Mouse (Mus musculus) intestine, embryonic 16.5 days (tissue): ENCODE measurements around the gene Mrm1. TPM values are rescaled to one million over a fixed set of nuclear protein-coding genes. Genes with fewer than 3 reads are reported as not detected.

Experiments
- ATAC-seq: fragments of 200-750 bp; cut with Nextera tagmentation; 2 replicates; pipeline ENCODE4 v1.8.0; 2017; ENCODE audit warnings: moderate TSS enrichment, moderate library complexity
- H3K27ac ChIP-seq: fragments of 300-500 bp; sonication (generic); 2 replicates; pipeline ENCODE4 v1.5.1; 2014; ENCODE audit warnings: mild to moderate bottlenecking, low read length
- H3K27me3 ChIP-seq: fragments of 300-500 bp; sonication (generic); replicated peaks from 2 replicates; pipeline ENCODE4 v1.6.1; 2014; ENCODE audit warnings: low read length, control low read depth, mixed read lengths; ENCODE audit not compliant: control insufficient read depth, insufficient read depth
- H3K36me3 ChIP-seq: fragments of 300-500 bp; sonication (generic); 2 replicates; pipeline ENCODE4 v1.6.1; 2014; ENCODE audit warnings: low read length, control low read depth; ENCODE audit not compliant: control insufficient read depth, insufficient read depth
- H3K4me1 ChIP-seq: fragments of 300-500 bp; sonication (generic); 2 replicates; pipeline ENCODE4 v1.6.1; 2014; ENCODE audit warnings: low read length, control low read depth, mixed read lengths; ENCODE audit not compliant: control insufficient read depth, insufficient read depth
- H3K4me2 ChIP-seq: fragments of 300-500 bp; sonication (generic); 2 replicates; pipeline ENCODE4 v1.6.1; 2014; ENCODE audit warnings: low read depth, low read length, control low read depth
- H3K4me3 ChIP-seq: fragments of 300-500 bp; sonication (generic); 2 replicates; pipeline ENCODE4 v1.5.1; 2014; ENCODE audit warnings: mild to moderate bottlenecking, low read length
- H3K9ac ChIP-seq: fragments of 300-500 bp; sonication (generic); 2 replicates; pipeline ENCODE4 v1.6.1; 2014; ENCODE audit warnings: low read depth, low read length
- H3K9me3 ChIP-seq: fragments of 300-500 bp; sonication (generic); 2 replicates; pipeline ENCODE4 v1.6.1; 2016; ENCODE audit warnings: low read length, control low read depth; ENCODE audit not compliant: control insufficient read depth
- WGBS: fragments of 180-500 bp; shearing (Covaris S2); extraction: QIAGEN DNeasy Blood & Tissue Kit; methylation state at CpG from one replicate; pipeline ENCODE4 v1.1.7; 2014; 5-methylcytosine and 5-hydroxymethylcytosine counted together
- polyA plus RNA-seq: library from polyadenylated mRNA; unstranded; fragments of >200 nt; fragmentation: Nextera tagmentation; extraction: Ambion mirVana; gene quantifications from 2 replicates; pipeline ENCODE4 v1.2.1, GENCODE M21; 2015

The Mrm1 gene
- polyA plus RNA-seq, 1 experiment from 2014 or later = 15.0 TPM

GRCm38 (mm10) chr11:84780143-84780870, 39.0 kb downstream of the Mrm1 start:
- H3K4me3 ChIP-seq = no peak overlapping the region
- H3K4me2 ChIP-seq = 0 out of 2 replicates have a peak overlapping the region, but pooled peaks have one; percentile 3
- no peaks in the 10 kb centered on the region for H3K4me1 ChIP-seq
- ATAC-seq = no peak
- 4% methylated on average over 19 of the region's 19 CpGs for WGBS
- H3K9ac ChIP-seq = no peak overlapping the region
- no peaks in the 10 kb centered on the region for H3K36me3 ChIP-seq
- H3K9me3 ChIP-seq = no peaks in the 10 kb centered on the region
- H3K27me3 ChIP-seq = 0 out of 2 replicates have a peak, but pooled peaks cover 3% of the 10 kb centered on the region
- no peak overlapping the region for H3K27ac ChIP-seq

- no peaks in the 10 kb centered on the region for H3K27me3 ChIP-seq
- no peak overlapping the region for H3K4me3 ChIP-seq
- no peaks in the 10 kb centered on the region for H3K4me1 ChIP-seq
- no peak overlapping the region for H3K4me2 ChIP-seq
- H3K9me3 ChIP-seq = no peaks in the 10 kb centered on the region
- no peak for ATAC-seq
- H3K9ac ChIP-seq = no peak overlapping the region
- 4% methylated on average over 4 of the region's 4 CpGs for WGBS
- H3K27ac ChIP-seq = no peak overlapping the region
- H3K36me3 ChIP-seq = no peaks in the 10 kb centered on the region
Measured at GRCm38 (mm10) chr11:84775560-84775959, 43.8 kb downstream of the Mrm1 start.

- Histone ChIP-seq H3K27ac (no peak overlapping the region), H3K4me1 (no peaks in the 10 kb centered on the region), H3K27me3 (no peaks in the 10 kb centered on the region), H3K9ac (no peak overlapping the region), H3K9me3 (no peaks in the 10 kb centered on the region), H3K36me3 (no peaks in the 10 kb centered on the region), H3K4me3 (no peak overlapping the region), H3K4me2 (no peak overlapping the region)
- ATAC-seq = no peak
- 49% methylated on average over 13 of the region's 13 CpGs for WGBS
Measured at GRCm38 (mm10) chr11:84774870-84775514, 44.3 kb downstream of the Mrm1 start.

- H3K27ac ChIP-seq = no peak overlapping the region
- H3K9me3 ChIP-seq = no peaks in the 10 kb centered on the region
- no peaks in the 10 kb centered on the region for H3K36me3 ChIP-seq
- ATAC-seq = no peak
- H3K4me1 ChIP-seq = peaks cover 10% of the 10 kb centered on the region
- no peak overlapping the region for H3K9ac ChIP-seq
- H3K27me3 ChIP-seq = peaks cover 3% of the 10 kb centered on the region; the same call in 1 of the 2 replicates
- H3K4me3 ChIP-seq = no peak overlapping the region
- WGBS = 68% methylated on average over 6 of the region's 6 CpGs
- no peak overlapping the region for H3K4me2 ChIP-seq
Measured at GRCm38 (mm10) chr11:84767898-84768297, 51.4 kb downstream of the Mrm1 start.

GRCm38 (mm10) chr11:84765125-84765524, 54.2 kb downstream of the Mrm1 start:
- Histone ChIP-seq H3K4me3 (no peak overlapping the region), H3K27me3 (peaks cover 3% of the 10 kb centered on the region; the same call in 1 of the 2 replicates), H3K4me2 (no peak overlapping the region), H3K9ac (no peak overlapping the region), H3K4me1 (peaks cover 10% of the 10 kb centered on the region), H3K27ac (no peak overlapping the region), H3K36me3 (no peaks in the 10 kb centered on the region), H3K9me3 (no peaks in the 10 kb centered on the region)
- no peak for ATAC-seq
- 21% methylated on average over 5 of the region's 5 CpGs for WGBS

GRCm38 (mm10) chr11:84764527-84764961, 54.8 kb downstream of the Mrm1 start:
- Histone ChIP-seq H3K9ac (peak overlapping the region; percentile 35), H3K27ac (no peak overlapping the region), H3K4me3 (no peak overlapping the region; the same call in 1 of the 2 replicates), H3K9me3 (no peaks in the 10 kb centered on the region), H3K4me2 (peak overlapping the region; percentile 42), H3K36me3 (no peaks in the 10 kb centered on the region), H3K4me1 (peaks cover 10% of the 10 kb centered on the region), H3K27me3 (peaks cover 5% of the 10 kb centered on the region; the same call in 1 of the 2 replicates)
- WGBS = 6% methylated on average over 21 of the region's 21 CpGs
- ATAC-seq = peak; percentile 65

GRCm38 (mm10) chr11:84764116-84764515, 55.2 kb downstream of the Mrm1 start:
- peak overlapping the region; percentile 35; the same call in 1 of the 2 replicates for H3K9ac ChIP-seq

More at GRCm38 (mm10) chr11:84764116-84764515, 55.2 kb downstream of the Mrm1 start:
- Histone ChIP-seq H3K4me3 (no peak overlapping the region; the same call in 1 of the 2 replicates), H3K27me3 (peaks cover 5% of the 10 kb centered on the region; the same call in 1 of the 2 replicates), H3K27ac (no peak overlapping the region), H3K9me3 (no peaks in the 10 kb centered on the region), H3K36me3 (no peaks in the 10 kb centered on the region), H3K4me2 (peak overlapping the region; percentile 42), H3K4me1 (peaks cover 10% of the 10 kb centered on the region)
- no peak for ATAC-seq
- WGBS = 16% methylated on average over 8 of the region's 8 CpGs

Other genes with a start within 250 kb of the Mrm1 start
- 105 and 126 TPM in 2 replicates for gene Dhrs11, start 9.5 kb upstream of the Mrm1 start, polyA plus RNA-seq
- 73.7 and 76.8 TPM in 2 replicates for gene Ggnbp2, start 51.3 kb upstream of the Mrm1 start, polyA plus RNA-seq
- 7.5 and 7.8 TPM in 2 replicates for gene Myo19, start 60.6 kb upstream of the Mrm1 start, polyA plus RNA-seq
- 2.7 and 2.9 TPM in 2 replicates for gene Pigw, start 60.8 kb upstream of the Mrm1 start, polyA plus RNA-seq
- gene Znhit3, start 96.9 kb upstream of the Mrm1 start, polyA plus RNA-seq = 43.6 and 49.6 TPM in 2 replicates
- gene Car4, start 138.3 kb upstream of the Mrm1 start, polyA plus RNA-seq = 0.15 and 0.32 TPM in 2 replicates